Mouse (Mus musculus) lung, postnatal 4 days (tissue): Measurements from ENCODE around the gene Stox1.
"Not testable (repeated sequence)": the region's sequence is repeated elsewhere in the genome, so short reads cannot be mapped to it uniquely, and the experiment has no call there.

Experiments used
- DNase-seq, 2 experiments: peaks; one replicate each; pipeline ENCODE4 v3.0.0; 2021

Stox1 gene

DNA sequence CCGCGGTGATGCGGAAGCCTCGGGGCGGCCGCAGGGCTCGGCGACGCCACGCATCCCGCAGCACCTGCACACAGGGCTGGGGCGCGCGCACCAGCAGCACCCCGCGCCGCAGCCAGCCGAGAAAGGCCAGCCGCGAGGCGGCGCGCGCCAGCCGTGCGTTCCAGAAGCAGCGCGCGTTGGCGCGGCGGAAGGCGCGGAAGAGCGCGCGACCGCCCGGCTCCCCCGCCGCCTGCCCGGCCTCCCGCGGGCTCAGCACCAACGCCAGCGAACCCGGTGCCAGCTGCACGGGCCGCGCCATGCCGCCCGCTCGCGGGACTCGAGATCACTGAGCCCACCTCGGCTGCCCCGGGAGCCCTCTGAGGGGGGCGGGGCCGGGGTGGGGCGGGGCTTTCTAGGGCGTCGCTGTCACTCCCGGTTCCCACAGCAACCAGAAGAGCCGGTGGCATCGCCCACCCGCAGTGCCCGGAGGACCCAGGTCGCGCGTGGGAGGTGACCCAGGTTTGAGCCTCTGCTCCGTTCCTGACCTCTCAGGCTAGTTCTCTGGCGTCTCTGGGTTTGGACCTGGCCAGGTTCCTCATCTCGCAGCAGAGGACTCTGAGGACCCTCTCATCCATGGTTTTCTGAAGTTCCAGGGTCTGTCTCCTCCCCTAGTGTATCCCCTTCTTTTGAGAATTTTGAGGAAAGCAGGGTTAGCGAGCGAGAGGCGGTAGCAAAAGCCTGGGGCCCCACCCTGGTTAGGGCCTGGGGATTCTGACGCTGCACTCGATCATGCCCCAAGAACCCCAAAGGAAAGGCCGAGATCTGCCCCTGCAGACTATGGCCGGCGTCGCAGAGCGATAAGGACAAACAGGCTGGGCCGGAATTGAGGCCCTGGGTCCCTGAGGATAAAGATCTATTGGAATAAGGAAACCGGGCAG is at the start of gene Stox1:
Gene Stox1, minus strand, starts transcription at position 358 of the 917 bp plus-strand sequence.
- DNase-seq = peak; percentile 67 to 76

DNA sequence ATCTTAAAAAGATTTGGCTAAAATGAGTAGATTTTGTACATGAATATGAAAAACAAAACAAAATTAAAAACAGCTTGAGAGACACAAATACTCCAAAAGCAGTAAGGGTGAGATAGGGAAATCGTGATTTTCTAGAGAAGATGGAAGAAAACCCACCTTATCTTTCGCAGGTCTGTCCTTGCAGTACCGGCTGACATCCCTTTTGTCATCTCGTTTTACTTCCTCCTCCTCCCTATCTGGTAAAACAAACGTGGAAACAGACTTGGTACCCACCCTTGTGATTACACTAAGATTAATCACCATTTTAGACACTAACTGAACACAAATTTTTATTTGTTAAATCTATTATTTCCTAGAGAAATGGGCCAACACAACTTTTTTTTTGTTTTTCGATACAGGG is 24.9 kb upstream of the Stox1 start:
- DNase-seq = no peak

DNA sequence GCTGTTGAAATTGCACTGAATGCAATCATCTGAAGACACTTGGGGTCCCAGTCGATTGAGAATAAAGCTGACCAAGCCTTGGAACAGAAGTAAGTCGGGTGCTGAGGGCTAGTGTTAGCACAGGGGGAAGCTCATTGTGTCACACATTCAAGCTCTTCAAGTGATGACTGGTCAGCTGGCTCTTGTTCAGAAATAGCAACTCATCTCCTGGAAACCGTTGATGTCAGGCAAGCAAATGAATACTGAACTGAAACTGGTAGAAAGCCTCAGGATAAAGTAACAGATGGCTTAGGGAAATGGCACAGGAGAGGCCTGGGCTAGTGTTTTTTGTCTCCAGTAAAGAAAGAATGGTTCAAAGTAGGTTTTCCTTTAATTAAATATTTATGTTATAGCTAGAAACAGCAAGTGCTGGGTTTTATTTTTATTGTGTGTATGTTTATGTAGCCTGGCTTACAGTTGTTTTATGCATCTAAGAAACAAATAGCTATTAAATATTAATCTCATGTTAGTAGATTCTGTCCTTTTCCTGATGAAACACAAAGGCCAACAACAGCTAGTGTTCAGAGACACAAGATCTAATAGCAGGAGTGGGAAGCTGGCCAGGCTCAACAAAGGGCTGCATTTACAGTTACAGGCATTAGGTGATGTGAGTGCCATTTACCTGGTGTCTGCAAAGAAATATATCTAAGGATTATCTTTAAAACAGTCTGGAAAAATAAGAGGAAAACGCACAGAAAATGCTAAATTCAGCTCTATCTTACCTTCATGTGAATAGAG is 14.2 kb upstream of the Stox1 start:
- no peak for DNase-seq

DNA sequence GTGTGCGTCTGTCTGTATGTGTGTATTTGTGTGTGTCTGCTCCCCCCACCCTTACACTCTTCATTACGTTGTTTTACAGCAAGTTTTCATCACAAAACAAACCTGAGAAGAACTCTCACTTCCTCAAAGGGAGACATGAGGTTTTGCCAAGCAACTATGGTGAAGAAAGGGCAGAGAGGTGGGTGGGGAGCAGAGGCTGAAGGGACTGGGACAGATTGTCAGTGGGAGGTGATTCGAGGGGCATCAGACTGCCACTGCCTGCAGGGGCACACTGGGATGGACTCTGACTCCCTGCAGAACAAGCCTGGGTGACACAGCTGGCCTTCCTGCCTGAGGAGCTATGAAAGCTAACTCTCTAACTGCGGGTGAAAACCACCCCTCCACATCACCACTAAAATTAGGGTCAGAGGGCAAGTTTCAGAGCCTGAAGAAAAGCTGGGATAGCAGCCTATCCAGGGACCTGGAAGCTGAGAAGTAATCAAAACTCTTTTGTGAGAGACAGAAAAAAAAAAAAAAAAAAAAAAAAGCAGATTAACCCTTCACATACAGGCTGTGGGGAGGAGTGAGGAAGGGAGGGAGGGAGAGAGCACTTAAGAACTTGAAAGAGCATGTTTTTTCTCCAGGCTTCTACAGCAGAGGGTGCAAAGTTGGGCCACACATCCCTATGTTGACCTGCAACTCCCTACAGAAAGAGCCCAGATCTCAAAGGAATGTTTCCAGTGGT is 11.2 kb upstream of the Stox1 start:
- DNase-seq = no peak

DNA sequence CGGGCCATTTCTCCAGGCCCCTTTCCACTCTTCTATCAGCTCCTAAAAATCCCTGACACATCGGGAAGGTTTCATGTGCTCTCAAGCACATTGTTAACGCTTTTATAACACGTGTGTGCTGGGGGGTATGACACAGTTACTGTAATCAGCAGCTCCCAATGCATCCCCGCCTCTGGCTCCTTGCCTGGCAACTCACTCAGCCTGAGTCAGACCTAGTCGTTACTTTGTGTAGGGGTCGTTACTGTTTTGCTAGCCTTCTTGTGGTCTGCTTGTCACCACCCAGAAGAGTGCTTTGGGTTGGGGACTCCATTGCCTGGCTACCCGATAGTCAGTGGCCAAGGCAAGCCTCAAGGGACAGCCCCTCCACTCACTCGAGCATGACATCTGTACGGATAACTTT is 4.9 kb upstream of the Stox1 start:
- DNase-seq = no peak

DNA sequence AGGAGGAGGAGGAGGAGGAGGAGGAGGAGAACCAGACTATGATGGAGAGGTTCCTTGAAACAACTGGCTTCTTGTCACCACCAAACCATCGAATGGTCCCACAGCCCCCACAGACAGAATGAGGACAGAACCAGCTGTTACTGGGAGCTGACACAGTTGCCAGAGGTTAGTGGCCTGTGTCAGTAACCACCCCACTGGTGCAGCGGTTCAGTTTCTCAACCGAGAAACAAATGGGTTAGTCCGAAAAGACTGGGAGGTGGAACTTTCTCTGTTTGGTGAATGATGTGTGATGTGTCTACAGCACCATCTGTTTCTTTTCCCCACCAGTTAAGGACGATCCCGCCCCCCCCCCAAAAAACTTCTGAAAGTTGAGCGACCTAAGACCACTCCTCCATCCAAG is 992 bp downstream of the Stox1 start:
- DNase-seq = peak; percentile 14 to 73

DNA sequence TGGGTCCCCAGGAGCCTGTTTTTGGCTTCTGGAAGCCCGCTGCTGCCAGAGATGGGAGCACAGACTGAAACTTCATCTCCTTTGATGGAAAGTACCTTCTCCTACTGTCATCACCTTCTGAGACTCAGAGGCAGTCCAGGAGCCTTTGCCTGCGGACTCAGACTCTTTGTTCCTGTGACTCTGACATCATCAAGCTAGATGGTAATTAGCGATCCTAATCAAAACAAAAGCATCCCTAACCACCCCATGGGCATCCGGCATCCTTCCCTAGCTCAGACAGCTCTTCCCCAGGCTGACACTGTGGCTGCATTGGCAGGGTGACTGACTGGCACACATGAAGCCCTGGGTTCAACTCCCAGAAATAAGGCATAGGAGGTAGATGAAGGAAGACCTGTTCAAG is 3.2 kb downstream of the Stox1 start:
- no peak for DNase-seq

DNA sequence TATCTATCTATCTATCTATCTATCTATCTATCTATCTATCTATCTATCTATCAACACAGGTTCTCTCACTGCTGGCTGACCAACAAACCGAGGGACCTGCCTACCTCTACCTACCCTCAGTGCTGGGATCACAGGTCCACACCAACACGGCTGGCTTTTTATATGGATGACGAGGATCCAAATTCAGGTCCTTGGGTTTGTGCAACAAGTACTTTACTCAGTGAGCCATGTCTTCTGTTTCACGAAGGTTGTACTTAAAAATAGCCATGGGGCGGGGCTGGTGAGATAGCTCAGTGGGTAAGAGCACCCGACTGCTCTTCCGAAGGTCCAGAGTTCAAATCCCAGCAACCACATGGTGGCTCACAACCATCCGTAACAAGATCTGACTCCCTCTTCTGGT is 5.4 kb downstream of the Stox1 start:
- DNase-seq = not testable (repeated sequence)

DNA sequence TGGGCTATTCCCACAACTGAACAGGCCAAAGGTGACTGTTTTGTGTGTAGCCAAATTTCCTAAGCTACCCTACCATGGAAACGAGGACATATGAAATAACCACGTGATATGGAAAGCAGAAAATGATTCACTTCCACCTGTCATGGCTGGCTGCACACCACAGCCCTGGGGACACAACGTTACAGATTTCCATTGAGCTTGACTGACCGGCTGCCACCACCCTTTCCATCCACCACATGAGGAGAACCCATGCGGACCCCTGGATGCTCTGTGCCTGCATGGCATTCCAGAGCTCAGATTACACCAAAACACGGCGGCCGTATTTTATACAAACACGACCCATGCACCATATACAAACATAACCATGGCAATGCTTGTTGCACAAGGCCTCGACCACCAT is 12.5 kb downstream of the Stox1 start:
- no peak for DNase-seq

DNA sequence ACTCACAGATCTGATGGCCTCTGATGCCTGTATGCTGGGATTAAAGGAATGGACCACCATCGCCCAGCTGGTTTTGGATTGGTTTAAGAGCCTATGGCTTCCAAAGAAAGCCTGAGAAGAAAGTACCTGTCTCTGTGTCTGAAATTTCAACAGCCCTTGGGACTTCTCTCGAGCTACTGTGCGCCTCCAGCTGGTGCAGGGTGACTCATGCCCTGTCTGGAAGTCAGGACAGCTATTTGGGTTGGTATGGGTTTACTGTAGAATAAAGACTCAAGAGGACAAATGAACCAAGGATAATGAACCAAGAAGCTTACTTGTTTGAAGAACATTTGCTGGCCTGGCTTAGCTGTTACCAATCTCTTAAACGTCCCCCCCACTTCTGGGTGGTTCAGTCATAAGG is 22.3 kb downstream of the Stox1 start:
- no peak for DNase-seq

DNA sequence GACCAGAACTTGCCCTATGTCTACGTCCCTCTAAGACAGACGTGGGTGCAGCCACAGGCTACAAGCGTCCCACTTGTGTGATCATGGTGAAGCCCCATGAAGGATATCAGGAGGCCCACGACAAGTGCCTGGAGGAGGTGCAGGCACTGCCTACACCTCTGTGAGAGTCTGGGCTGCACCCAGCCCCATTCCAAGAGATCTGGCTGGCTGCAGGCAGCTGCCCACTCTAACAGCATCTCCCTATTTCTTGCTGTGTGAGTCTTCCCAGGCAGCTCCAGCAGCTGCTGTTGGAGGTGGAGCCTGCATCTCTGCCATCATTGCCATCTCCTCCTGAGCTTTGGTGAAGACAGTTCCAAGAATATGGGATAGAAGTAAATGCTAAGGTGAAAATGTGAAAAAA is 23.5 kb downstream of the Stox1 start:
- no peak for DNase-seq

DNA sequence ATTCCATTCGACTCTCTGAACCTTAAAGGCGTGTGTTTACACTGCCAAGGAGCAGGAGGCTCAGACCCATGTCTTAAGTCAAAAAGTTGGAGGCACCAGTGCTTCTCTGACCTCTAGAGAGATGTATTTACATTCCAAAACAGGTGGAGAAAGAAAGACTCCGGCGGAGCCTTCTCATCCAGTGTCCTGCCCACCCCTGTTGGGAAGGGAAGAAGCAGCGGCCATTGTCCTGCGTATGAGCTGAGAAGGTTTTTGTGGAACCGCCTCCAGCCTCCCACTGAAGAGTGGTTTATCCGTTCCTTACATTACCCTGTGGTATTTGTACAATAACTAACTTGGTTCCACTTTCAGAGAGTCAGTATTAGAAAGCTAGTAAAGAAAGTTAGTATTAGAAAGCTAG is 33.2 kb downstream of the Stox1 start:
- no peak for DNase-seq

DNA sequence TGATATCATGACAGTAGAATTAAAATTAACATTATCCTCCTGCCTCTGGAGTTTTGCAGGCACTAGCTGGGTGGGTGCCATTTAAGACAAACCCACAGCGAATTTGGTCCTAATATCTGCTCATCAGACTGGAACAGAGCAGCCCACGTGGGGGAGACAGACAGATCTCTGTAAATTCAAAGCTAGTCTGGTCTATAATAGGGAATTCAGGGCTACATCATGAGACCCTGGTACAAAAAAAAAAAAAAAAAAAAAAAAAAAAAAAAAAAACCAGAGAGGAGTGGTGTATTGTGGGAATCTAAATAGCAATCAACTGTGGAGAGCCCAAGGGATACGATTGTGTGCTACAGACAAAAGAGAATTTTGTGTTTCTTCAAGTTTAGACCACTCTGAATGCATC is 33.7 kb downstream of the Stox1 start:
- no peak for DNase-seq

DNA sequence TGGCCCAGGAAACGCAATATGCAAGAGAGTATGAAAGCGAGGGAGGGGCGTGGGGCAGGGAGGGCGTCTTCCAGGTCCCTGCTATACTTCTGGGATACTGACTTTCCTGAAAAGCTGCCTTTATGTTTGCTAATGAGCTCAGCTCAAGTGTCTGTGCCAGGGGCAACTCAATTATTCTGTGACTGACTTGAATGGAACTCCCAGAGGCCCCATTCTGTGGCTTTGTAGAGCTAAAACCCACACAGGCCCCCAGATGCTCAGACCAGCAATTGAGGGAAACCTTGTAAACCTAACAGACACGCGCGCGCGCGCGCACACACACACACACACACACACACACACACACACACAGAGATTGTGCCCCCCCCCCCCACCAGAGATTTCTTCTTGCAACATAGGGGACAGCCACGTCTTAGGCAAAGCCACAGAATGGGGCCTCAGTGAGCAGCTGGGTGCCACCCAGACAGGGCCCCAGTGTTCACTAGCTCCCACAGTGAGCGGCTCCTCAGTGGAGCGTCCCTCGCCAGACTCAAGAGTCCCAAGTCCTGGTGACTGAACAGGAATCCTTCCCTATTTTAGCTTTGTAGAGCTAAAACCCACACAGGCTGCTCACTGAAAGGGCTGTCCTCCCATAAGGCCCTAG is 38.8 kb downstream of the Stox1 start:
- no peak for DNase-seq

DNA sequence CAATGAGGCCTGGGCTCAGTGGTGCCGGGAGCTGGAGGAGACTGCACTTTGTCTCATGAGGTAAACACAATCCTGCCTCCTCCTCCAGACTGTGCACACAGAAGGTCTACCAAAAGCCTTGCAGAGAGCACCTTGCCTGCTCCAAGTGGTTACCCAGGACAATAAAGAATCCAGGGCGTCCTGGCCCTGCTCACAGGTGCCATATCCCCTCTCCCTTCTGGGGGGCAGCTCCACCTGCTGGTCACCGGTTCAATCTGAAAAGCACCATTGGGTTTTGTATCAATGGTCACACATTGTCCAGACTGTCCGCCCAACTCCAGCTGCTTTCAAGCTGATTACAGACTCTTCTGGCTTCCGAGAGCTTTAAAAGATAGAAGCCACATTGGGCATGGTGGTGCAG is 42.9 kb downstream of the Stox1 start:
- peak in 1 of 2 experiments; percentile 45 for DNase-seq

DNA sequence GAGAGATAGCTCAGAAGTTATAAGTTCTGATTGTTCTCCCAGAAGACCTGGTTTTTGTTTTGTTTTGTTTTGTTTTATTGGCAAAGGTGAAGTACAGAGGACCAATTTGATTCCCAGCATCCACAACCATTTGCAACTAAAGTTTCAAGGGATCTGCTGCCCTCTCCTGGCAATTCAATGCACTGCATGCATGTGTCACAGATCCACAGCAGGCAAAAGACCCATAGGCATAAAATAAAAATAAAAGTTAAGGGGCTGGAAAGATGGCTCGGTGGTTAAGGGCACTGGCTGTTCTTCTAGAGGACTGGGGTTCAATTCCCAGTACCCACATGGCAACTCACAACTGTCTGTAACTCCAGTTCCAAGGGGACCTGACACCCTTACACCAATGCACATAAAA is 46.1 kb downstream of the Stox1 start:
- DNase-seq = no peak

DNA sequence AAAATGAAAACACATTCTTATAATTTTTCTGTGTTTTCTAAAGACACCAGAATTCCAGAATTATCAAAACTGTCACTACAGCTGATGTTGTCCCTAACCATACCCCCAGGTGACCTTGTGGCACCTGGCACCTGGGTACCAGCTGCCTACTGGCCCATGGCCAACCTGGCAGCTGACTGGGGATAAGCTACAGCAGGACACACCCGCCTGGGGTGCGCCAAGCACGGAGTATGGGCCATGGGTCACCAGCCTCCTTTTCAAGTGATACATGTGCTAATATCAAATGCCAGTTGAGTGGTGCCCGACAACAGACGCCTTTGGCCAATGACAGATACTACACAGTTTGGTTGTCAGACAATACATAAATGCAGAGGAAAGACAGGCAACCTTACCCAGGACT is 48.6 kb downstream of the Stox1 start:
- no peak for DNase-seq

DNA sequence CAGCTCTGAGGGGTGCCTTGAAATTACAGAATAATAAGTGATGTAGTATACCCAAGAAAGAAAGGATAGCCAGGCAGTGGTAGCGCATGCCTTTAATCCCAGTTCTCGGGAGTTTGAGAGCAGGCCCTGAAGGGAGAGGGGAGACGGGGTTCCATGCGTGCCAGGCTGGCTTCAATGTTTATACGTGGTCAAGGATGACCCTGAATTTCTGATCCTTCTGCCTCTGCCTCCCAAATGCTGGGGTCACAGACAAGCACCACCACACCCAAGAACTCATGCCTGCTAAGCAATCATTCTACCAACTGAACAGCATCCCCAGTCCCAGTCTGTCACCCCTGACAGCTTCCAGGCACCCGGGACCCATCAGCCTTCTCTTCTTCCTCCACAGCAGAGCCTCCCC is 49.7 kb downstream of the Stox1 start:
- DNase-seq = no peak

DNA sequence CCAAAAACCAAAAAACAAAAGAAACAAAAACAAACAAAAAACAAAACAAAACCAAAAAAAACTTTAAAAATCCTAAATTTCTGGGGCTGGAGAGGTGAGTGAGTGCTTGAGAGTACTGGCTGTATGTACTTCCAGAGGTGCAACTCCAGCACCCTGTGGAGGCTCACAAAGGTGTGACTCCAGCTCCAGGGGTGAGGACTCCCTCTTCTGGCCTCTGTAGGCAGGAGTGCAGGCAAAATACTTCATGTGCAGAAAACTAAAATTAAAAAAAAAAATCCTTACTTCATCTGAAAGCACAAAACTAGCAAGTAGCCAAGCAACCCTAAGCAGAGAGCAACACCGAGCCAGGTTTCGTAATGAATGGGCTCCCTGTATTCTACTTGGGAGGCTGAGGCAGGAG is 53.6 kb downstream of the Stox1 start:
- no peak for DNase-seq

DNA sequence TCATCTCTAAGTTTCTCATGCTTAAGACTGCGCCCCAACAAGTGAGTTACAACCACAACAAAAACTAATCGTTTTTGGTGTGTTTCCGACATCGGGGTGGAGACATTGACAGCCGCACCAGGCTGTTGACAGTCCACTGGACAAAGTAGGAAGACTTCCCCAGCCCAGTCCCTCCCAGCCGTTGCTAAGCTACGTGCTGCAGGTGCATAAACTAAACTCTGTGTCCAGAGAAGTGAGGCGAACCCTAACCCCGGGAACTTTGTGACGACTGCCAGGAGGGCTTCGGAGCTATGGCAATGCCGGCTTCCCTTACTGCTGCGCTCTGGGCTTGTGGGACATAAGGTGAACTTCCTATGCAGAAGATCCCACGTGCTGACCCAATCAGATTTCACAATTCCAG is 56.7 kb downstream of the Stox1 start:
- no peak for DNase-seq

DNA sequence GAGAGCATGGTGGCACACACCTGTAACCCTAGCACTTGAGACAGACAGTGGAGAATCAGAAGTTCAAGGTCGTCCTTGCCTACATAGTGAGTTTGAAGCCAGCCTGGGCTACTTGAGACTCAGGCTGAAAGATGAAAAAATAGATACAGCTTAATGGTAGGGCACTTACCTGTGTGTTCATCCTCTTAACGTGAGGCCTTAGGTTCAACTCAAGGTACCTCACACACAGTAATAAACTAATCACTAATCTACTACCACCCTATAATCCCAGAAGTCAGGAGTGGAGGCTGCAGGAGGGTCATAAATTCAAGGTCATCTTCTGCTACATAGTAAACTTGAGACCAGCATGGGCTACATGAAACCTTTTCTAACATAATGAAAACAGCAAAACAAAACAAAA is 57.5 kb downstream of the Stox1 start:
- no peak for DNase-seq

DNA sequence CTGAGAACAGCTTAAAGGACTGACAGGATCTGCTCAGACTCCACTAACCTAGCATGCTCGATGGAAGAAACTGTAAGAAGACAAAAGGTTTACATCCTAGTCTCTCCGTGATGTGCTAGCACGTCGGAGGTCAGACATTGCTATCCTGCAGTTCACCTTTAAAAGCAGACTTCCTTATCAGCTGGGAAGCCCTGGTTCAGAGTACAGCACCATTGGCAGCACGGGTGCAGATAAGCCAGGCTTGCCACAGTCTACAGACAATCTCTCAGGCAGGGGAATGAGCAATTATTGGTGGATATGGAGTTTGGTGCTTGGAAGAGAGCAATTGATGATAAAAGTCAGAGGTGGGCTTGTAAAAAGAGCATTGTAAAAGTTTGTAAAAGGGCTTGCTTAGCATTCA is 57.9 kb downstream of the Stox1 start:
- no peak for DNase-seq

DNA sequence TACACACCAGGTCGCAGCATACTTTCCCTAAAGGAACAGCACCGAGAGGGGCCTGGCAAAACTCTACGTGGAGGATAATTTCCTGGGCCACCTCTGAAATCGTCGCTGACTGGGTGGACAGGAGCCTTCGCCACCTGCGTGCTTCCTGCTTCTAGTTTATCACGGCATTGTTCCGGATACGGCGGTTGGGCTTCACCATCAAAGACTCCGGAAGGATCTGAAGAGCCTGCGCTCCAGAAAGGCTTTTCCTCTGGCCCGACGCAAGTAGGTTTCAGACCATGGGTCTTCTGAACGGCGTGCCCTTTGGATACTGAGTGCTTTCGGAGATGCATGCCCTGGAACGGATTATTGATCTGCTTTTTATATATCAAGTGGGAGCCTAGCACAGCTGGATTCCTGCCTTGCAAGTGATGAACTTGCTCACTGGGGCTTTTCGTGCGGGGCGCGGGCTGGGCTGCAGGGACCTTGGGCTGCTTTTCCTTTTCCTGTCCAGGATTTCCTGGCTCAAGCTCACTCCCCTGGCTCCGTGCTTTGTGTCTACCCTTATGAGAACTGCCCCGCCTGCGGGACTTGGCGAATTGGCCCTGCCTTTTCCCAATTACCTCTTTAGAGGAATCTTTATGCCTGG is 60.9 kb downstream of the Stox1 start:
- DNase-seq = peak; percentile 68 to 80
